Mouse (Mus musculus) hindbrain, embryonic 13.5 days (tissue): Measurements from ENCODE around the gene Hnrnpd. TPM values are rescaled to one million over a fixed set of nuclear protein-coding genes. Genes with fewer than 3 reads are reported as not detected.

Experiments used
- ATAC-seq: fragments of 200-750 bp; cut with Nextera tagmentation; 2 replicates; pipeline ENCODE4 v1.8.0; 2017; ENCODE audit warnings: moderate TSS enrichment; ENCODE audit not compliant: low FRiP score
- H3K27ac ChIP-seq: fragments of 300-500 bp; sonication (generic); 2 replicates; pipeline ENCODE4 v1.5.1; 2015; ENCODE audit warnings: inconsistent platforms, mild to moderate bottlenecking, moderate library complexity
- H3K27me3 ChIP-seq: fragments of 300-500 bp; sonication (generic); 2 replicates; pipeline ENCODE4 v1.6.1; 2015; ENCODE audit warnings: mild to moderate bottlenecking, inconsistent platforms
- H3K36me3 ChIP-seq: fragments of 300-500 bp; sonication (generic); 2 replicates; pipeline ENCODE4 v1.6.1; 2015; ENCODE audit warnings: mild to moderate bottlenecking, inconsistent platforms
- H3K4me1 ChIP-seq: fragments of 300-500 bp; sonication (generic); replicated peaks from 2 replicates; pipeline ENCODE4 v1.6.1; 2015; ENCODE audit warnings: inconsistent platforms
- H3K4me2 ChIP-seq: fragments of 300-500 bp; sonication (generic); 2 replicates; pipeline ENCODE4 v1.6.1; 2015; ENCODE audit warnings: inconsistent platforms, mild to moderate bottlenecking, moderate library complexity
- H3K4me3 ChIP-seq: fragments of 300-500 bp; sonication (generic); 2 replicates; pipeline ENCODE4 v1.5.1; 2015; ENCODE audit warnings: mild to moderate bottlenecking, inconsistent platforms
- H3K9ac ChIP-seq: fragments of 300-500 bp; sonication (generic); 2 replicates; pipeline ENCODE4 v1.6.1; 2015; ENCODE audit warnings: mild to moderate bottlenecking, inconsistent platforms
- H3K9me3 ChIP-seq: fragments of 300-500 bp; sonication (generic); 2 replicates; pipeline ENCODE4 v1.6.1; 2016; ENCODE audit warnings: inconsistent platforms
- WGBS: fragments of 180-500 bp; shearing (Covaris S2); methylation state at CpG from one replicate; pipeline ENCODE4 v1.1.7; 2015; 5-methylcytosine and 5-hydroxymethylcytosine counted together
- polyA plus RNA-seq: library from polyadenylated mRNA; unstranded; fragments of >200 nt; fragmentation: Nextera tagmentation; extraction: Ambion mirVana; gene quantifications from 2 replicates; pipeline ENCODE4 v1.2.1, GENCODE M21; 2015

Hnrnpd gene
- polyA plus RNA-seq, 1 experiment from 2014 or later, result 182 TPM

- Histone ChIP-seq H3K4me1 (no peaks in the 10 kb centered on the region), H3K4me2 (no peak overlapping the region), H3K27me3 (no peaks in the 10 kb centered on the region), H3K9ac (no peak overlapping the region), H3K27ac (no peak overlapping the region), H3K9me3 (no peaks in the 10 kb centered on the region; the same call in 1 of the 2 replicates), H3K4me3 (no peak overlapping the region), H3K36me3 (no peaks in the 10 kb centered on the region)
- ATAC-seq, result no peak
- 90% methylated on average over 3 of the region's 3 CpGs for WGBS
Measured at GRCm38 (mm10) chr5:99994680-99995079, 15.9 kb upstream of the Hnrnpd start.

DNA sequence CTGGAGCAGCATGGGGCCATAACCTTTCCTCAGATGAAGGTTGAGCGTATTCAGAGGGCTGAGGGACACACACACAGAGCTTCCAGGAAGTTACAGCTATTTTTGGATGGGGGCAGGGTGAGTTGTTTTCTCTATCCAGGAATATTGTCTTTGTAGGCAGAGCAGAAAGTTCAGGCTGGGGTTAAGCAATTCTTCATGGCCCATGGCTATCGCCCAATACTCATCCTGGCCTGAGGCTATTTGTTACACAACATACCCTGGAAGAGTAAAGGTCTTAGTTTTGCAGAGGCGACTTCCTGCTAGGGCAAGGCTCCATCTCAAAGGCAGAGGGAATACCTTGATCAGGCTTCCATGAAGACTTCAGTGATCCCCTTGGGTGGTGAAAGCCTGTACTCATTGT, 15.4 kb upstream of the Hnrnpd start:
- Histone ChIP-seq H3K9ac (no peak overlapping the region), H3K4me2 (no peak overlapping the region), H3K4me3 (no peak overlapping the region), H3K9me3 (no peaks in the 10 kb centered on the region; the same call in 1 of the 2 replicates), H3K27ac (no peak overlapping the region), H3K4me1 (no peaks in the 10 kb centered on the region), H3K27me3 (no peaks in the 10 kb centered on the region), H3K36me3 (no peaks in the 10 kb centered on the region)
- 84% methylated on average over 3 of the region's 3 CpGs for WGBS
- no peak for ATAC-seq

GRCm38 (mm10) chr5:99983452-99984061, 4.8 kb upstream of the Hnrnpd start:
- Histone ChIP-seq H3K4me1 (peaks cover 6% of the 10 kb centered on the region), H3K9ac (no peak overlapping the region), H3K36me3 (no peaks in the 10 kb centered on the region), H3K27me3 (no peaks in the 10 kb centered on the region), H3K4me3 (no peak overlapping the region), H3K4me2 (no peak overlapping the region), H3K9me3 (no peaks in the 10 kb centered on the region), H3K27ac (no peak overlapping the region)
- WGBS, result 94% methylated on average over 9 of the region's 9 CpGs
- ATAC-seq, result no peak

DNA sequence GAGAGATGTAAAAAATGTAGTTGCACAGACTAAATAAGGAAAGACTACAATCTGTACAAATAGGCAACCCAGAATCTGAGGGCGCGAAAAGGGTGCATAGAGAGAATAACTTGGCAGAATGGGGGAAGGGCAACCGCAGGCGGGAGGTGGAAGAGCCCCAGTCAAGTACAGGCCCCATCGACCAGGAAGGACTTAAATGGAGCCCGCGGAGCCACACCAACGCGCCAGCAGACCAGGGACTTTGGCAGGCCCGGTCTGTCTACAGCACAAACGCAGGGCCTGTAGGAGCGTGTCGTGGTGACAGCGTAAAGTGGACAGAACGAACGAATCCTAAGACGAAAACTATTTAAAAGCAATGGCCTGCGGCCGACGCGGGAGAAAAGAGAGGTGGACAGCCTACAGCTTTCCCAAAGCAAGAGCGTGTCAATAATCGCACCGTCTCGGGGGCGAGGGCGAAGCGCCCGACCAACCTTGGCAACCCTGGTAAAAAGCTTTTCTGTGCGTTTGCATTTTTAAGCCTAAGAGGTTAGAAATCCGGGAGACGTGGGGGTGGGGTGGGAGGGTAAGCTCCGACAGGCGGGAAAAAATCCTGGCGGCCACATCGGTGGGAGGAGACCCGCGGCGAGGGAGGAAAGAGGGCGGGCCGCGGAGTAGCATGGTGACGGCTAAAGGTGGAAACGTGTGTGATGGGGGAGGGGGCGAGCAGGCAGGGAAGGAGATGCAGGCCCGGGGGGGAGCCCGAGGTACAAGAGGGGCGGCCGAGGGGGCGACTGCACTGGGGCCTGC, 1.0 kb downstream of the Hnrnpd start:
- Histone ChIP-seq H3K4me1 (peaks cover 43% of the 10 kb centered on the region), H3K4me3 (peak overlapping the region; percentile 94), H3K27ac (peak overlapping the region; percentile 99), H3K9me3 (no peaks in the 10 kb centered on the region), H3K9ac (peak overlapping the region; percentile 99), H3K36me3 (0 out of 2 replicates have a peak, but pooled peaks cover 4% of the 10 kb centered on the region), H3K27me3 (no peaks in the 10 kb centered on the region), H3K4me2 (peak overlapping the region; percentile 90)
- under 1% methylated on average over 44 of the region's 50 CpGs for WGBS
- ATAC-seq, result peak; percentile 55

DNA sequence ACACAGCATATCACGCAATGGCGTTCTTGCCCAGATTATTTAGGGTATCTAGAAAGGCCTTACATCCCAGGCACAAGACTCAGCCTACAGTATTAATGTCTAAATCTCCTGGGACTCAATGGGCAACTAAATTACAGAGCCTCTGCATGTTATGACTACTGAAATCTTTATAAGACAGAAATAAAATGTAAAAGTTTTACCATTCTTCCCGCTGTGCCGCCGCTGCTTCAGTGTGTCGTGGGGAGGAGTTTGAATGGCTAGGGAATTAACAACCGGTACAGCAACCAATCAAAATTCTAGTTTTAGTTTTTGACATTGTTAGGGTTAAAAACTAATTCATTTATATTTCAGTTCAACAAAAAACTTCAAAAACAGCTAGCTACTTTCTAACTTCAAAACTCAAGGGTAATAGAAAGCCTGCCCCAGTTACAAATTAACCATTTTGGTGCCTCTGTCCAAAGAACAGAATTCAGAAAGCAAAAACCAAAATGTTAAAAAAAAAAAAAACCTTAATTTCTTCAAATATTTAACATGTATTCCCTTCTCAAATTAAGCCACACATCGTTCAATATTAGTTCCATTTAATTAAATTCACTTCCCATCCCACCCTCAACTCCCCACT, 2.3 kb downstream of the Hnrnpd start:
- 13% methylated on average over 8 of the region's 8 CpGs for WGBS
- H3K4me3 ChIP-seq, result peak overlapping the region; percentile 94
- H3K27me3 ChIP-seq, result no peaks in the 10 kb centered on the region
- H3K36me3 ChIP-seq, result 0 out of 2 replicates have a peak, but pooled peaks cover 4% of the 10 kb centered on the region
- peak overlapping the region; percentile 90 for H3K4me2 ChIP-seq
- no peak overlapping the region for H3K27ac ChIP-seq
- H3K4me1 ChIP-seq, result peaks cover 44% of the 10 kb centered on the region
- ATAC-seq, result no peak
- peak overlapping the region; percentile 99 for H3K9ac ChIP-seq
- H3K9me3 ChIP-seq, result no peaks in the 10 kb centered on the region

DNA sequence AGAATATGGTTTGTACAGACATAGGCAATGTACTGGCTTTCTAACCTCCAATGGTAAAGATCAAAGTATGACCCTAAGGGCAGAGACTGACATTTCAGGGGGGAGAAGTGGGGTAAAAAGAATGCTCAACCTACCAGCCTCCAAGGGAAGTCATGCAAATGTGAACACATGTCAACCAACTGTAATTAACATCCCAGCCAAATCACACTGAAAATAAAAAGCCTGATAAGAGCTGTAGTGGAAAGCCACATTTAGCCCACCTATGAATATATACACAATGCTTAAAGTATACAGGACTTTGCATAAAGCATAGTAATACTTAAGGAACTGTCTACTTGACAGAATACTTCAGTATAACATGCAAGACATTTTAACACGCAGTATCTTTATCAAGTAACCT, 3.0 kb downstream of the Hnrnpd start:
- H3K9ac ChIP-seq, result no peak overlapping the region
- ATAC-seq, result no peak
- H3K36me3 ChIP-seq, result peaks cover 5% of the 10 kb centered on the region
- H3K27me3 ChIP-seq, result no peaks in the 10 kb centered on the region
- peak overlapping the region; percentile 94 for H3K4me3 ChIP-seq
- H3K4me1 ChIP-seq, result peaks cover 44% of the 10 kb centered on the region
- no peak overlapping the region for H3K27ac ChIP-seq
- H3K9me3 ChIP-seq, result no peaks in the 10 kb centered on the region
- peak overlapping the region; percentile 90 for H3K4me2 ChIP-seq
- 75% methylated on average over 1 of the region's 1 CpGs for WGBS

GRCm38 (mm10) chr5:99975061-99975460, 3.7 kb downstream of the Hnrnpd start:
- Histone ChIP-seq H3K9me3 (no peaks in the 10 kb centered on the region), H3K36me3 (peaks cover 9% of the 10 kb centered on the region), H3K4me2 (peak overlapping the region; percentile 90), H3K4me1 (peaks cover 42% of the 10 kb centered on the region), H3K9ac (no peak overlapping the region), H3K4me3 (peak overlapping the region; percentile 4; the same call in 1 of the 2 replicates), H3K27me3 (no peaks in the 10 kb centered on the region), H3K27ac (no peak overlapping the region)
- WGBS, result 60% methylated on average over 4 of the region's 4 CpGs
- no peak for ATAC-seq

DNA sequence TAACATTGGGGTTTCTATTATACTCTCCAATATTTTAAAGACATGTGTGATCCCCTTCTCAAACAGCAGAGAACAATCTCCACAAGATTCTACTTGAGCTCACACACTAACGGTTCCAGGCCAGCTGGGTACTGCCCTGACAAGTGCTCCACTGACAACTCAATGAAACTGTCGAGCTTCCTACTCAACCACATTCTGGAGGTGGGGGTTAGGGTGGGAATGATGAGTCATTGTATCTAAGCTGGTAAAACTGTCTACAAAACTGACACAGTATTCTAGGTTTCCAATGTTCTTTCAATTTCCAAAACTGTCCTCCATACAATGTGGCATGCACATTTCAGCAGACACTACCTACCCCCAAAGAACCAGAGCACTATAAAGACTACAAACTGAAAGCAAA, 4.8 kb downstream of the Hnrnpd start:
- Histone ChIP-seq H3K9ac (no peak overlapping the region), H3K4me3 (no peak overlapping the region), H3K4me1 (peaks cover 38% of the 10 kb centered on the region), H3K27ac (no peak overlapping the region), H3K4me2 (0 out of 2 replicates have a peak overlapping the region, but pooled peaks have one; percentile 6), H3K36me3 (peaks cover 9% of the 10 kb centered on the region), H3K27me3 (no peaks in the 10 kb centered on the region), H3K9me3 (no peaks in the 10 kb centered on the region)
- WGBS, result 23% methylated on average over 2 of the region's 2 CpGs
- no peak for ATAC-seq

DNA sequence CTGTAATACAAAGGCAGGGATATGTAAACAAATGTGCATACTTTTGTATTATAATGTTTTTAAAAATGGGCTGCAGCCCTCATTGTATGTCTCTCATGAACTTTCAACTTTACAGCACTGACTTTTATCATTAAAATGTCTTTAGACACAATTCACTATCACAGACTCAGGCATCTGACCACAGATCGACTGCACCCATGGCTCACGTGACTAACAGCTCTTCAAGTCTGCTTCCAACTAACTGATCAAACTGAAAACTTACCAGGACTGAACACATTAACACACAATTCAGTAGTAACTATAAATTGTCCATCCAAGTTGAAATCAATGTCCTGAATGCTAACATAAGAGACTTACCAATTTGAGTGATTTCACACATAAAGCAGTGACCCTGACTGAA, 18.8 kb downstream of the Hnrnpd start:
- Histone ChIP-seq H3K36me3 (peaks cover 47% of the 10 kb centered on the region), H3K27me3 (no peaks in the 10 kb centered on the region), H3K4me2 (no peak overlapping the region), H3K4me3 (no peak overlapping the region), H3K4me1 (no peaks in the 10 kb centered on the region), H3K9me3 (no peaks in the 10 kb centered on the region), H3K9ac (no peak overlapping the region), H3K27ac (no peak overlapping the region)
- 93% methylated on average over 2 of the region's 2 CpGs for WGBS
- no peak for ATAC-seq

- Histone ChIP-seq H3K27me3 (no peaks in the 10 kb centered on the region), H3K9me3 (no peaks in the 10 kb centered on the region), H3K4me2 (no peak overlapping the region), H3K4me3 (no peak overlapping the region), H3K4me1 (no peaks in the 10 kb centered on the region), H3K9ac (no peak overlapping the region), H3K36me3 (peaks cover 42% of the 10 kb centered on the region), H3K27ac (no peak overlapping the region)
- WGBS, result 77% methylated on average over 2 of the region's 2 CpGs
- ATAC-seq, result no peak
Measured at GRCm38 (mm10) chr5:99959236-99959936, 19.4 kb downstream of the Hnrnpd start.

DNA sequence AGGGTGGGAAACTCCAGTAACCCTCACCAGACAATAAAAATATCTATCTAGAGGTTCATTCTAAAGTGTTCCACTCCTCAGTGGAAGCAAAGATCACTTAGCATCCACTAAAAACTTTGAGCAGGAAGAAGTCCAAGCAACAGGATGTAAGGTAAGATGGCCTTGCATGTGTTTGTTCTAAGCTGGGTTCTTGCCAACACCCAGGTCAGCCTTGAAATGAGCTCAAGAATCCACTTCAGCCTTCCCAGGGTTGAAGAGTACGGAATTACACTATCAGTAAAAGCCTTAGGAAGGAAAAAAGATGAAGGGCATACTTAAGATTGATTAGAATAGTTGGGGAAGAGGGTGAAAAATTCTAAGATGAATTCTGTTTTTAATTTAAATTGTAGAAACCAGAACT, 20.1 kb downstream of the Hnrnpd start:
- Histone ChIP-seq H3K27me3 (no peaks in the 10 kb centered on the region), H3K4me2 (no peak overlapping the region), H3K9ac (no peak overlapping the region), H3K4me3 (no peak overlapping the region), H3K27ac (no peak overlapping the region), H3K36me3 (peaks cover 35% of the 10 kb centered on the region), H3K4me1 (0 out of 2 replicates have a peak, but pooled peaks cover 3% of the 10 kb centered on the region), H3K9me3 (no peaks in the 10 kb centered on the region)
- no peak for ATAC-seq
- 92% methylated on average over 1 of the region's 1 CpGs for WGBS

- H3K4me1 ChIP-seq, result 0 out of 2 replicates have a peak, but pooled peaks cover 3% of the 10 kb centered on the region
- no peak overlapping the region for H3K4me3 ChIP-seq
- H3K9ac ChIP-seq, result no peak overlapping the region
- H3K27ac ChIP-seq, result no peak overlapping the region
- WGBS, result 11% methylated on average over 1 of the region's 1 CpGs
- H3K36me3 ChIP-seq, result peaks cover 17% of the 10 kb centered on the region
- H3K9me3 ChIP-seq, result no peaks in the 10 kb centered on the region
- ATAC-seq, result no peak; the same call in 1 of the 2 replicates
- no peaks in the 10 kb centered on the region for H3K27me3 ChIP-seq
- no peak overlapping the region for H3K4me2 ChIP-seq
Measured at GRCm38 (mm10) chr5:99953883-99954282, 24.9 kb downstream of the Hnrnpd start.
